Mouse (Mus musculus): ENCODE results near the gene Gm8653. TPM values are rescaled to one million over a fixed set of nuclear protein-coding genes. Genes with fewer than 3 reads are reported as not detected.
"Not testable (repeated sequence)": the region's sequence is repeated elsewhere in the genome, so short reads cannot be mapped to it uniquely, and the experiment has no call there.

Gene Gm8653
- not detected for polyA plus RNA-seq (2017; shearing (Covaris generic))

DNA sequence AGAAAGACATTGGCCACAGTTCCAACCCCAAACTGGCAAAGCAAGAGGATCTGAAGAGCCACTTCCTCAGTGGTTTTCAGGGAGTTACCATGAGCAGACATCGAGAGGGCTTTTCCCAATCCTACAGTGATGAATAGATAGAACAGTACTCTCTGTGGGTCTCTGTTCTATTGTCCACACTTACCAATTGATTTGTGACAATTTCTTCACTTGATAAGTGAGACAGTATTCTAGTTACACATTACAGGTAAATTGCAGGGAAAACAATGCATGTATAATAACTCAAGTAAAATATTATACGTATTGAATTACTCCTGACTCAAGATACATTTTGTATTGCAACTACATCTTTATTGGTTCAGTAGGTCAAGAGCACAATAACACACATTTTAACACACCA, at the start of gene Gm8653:
Gm8653 (minus strand) TSS at position 101 of the 400 bp plus-strand sequence.
- ATAC-seq = not testable (repeated sequence)

DNA sequence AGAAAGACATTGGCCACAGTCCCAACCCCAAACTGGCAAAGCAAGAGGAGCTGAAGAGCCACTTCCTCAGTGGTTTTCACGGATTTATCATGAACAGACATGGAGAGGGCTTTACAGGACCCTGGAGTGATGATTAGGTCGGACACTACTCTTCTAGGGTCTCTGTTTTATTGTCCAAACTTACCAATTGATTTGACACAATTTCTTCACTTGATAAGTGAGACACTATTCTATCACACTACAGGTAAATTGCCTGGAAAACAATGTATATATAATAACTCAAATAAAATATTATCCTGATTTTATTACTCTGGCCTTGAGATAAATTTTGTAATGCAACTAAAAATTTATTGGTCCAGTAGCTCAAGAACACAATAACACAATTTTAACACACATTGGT, 28.3 kb upstream of the Gm8653 start, which contains the start of gene Gm8453:
Gm8453 (minus strand) TSS at position 101 of the 400 bp plus-strand sequence.
- ATAC-seq = not testable (repeated sequence)

DNA sequence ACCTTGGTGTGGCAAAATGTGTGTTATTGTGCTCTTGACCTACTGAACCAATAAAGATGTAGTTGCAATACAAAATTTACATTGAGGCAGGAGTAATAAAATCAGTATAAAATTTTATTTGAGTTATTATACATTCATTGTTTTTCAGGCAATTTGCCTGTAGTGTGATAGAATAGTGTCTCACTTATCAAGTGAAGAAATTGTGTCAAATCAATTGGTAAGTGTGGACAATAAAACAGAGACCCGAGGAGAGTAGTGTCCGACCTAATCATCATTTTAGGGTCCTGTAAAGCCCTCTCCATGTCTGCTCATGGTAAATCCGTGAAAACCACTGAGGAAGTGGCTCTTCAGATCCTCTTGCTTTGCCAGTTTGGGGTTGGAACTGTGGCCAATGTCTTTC, 12.0 kb downstream of the Gm8653 start, which contains the start of gene Vmn1r143:
Vmn1r143 (plus strand) TSS at position 301 of the 400 bp plus-strand sequence.
- ATAC-seq = not testable (repeated sequence)

DNA sequence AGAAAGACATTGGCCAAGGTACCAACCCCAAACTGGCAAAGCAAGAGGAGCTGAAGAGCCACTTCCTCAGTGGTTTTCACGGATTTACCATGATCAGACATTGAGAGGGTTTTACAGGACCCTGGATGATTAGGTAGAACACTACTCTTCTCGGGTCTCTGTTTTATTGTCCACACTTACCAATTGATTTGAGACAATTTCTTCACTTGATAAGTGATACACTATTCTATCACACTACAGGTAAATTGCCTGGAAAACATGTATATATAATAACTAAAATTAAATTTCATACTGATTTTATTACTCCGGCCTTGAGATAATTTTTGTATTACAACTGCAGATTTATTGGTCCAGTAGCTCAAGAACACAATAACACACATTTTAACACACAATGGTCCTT, 37.1 kb downstream of the Gm8653 start, which contains the start of gene Vmn1r142:
Vmn1r142 (minus strand) TSS at position 101 of the 400 bp plus-strand sequence.
- ATAC-seq = not testable (repeated sequence)

Other genes with a start within 250 kb of the Gm8653 start
- gene Vmn1r137, start 206.7 kb downstream of the Gm8653 start, polyA plus RNA-seq (2017; shearing (Covaris generic)) = not detected
- gene Vmn1r138, start 172.4 kb downstream of the Gm8653 start, polyA plus RNA-seq (2017; shearing (Covaris generic)) = not detected
- gene Gm6176, start 145.0 kb downstream of the Gm8653 start, polyA plus RNA-seq (2017; shearing (Covaris generic)) = not detected
- not detected for gene Vmn1r139, start 132.2 kb downstream of the Gm8653 start, polyA plus RNA-seq (2017; shearing (Covaris generic))
- not detected for gene Gm16451, start 83.0 kb downstream of the Gm8653 start, polyA plus RNA-seq (2017; shearing (Covaris generic))
- gene Gm10666, start 66.5 kb downstream of the Gm8653 start, polyA plus RNA-seq (2017; shearing (Covaris generic)) = not detected
- not detected for gene Vmn1r142, start 37.2 kb downstream of the Gm8653 start, polyA plus RNA-seq (2017; shearing (Covaris generic))
- gene Vmn1r143, start 11.9 kb downstream of the Gm8653 start, polyA plus RNA-seq (2017; shearing (Covaris generic)) = not detected
- not detected for gene Gm8453, start 28.2 kb upstream of the Gm8653 start, polyA plus RNA-seq (2017; shearing (Covaris generic))
- gene Gm4187, start 128.5 kb upstream of the Gm8653 start, polyA plus RNA-seq (2017; shearing (Covaris generic)) = not detected
- gene Gm8660, start 169.8 kb upstream of the Gm8653 start, polyA plus RNA-seq (2017; shearing (Covaris generic)) = not detected
- gene Vmn1r148, start 212.3 kb upstream of the Gm8653 start, polyA plus RNA-seq (2017; shearing (Covaris generic)) = not detected
- not detected for gene Vmn1r149, start 237.0 kb upstream of the Gm8653 start, polyA plus RNA-seq (2017; shearing (Covaris generic))